Mouse (Mus musculus) inflammation-experienced regulatory T-cells, adult 6 months (primary cell): ENCODE results near the gene Bloc1s1. TPM values are rescaled to one million over a fixed set of nuclear protein-coding genes. Genes with fewer than 3 reads are reported as not detected.

ENCODE experiments used
- ATAC-seq: one replicate; pipeline ENCODE4 v1.8.0; 2017
- polyA plus RNA-seq, 3 experiments: library from polyadenylated mRNA; unstranded; fragments of 100-300 nt; shearing (Covaris generic); gene quantifications; one replicate each; pipeline ENCODE4 v1.2.1; 2017

Gene Bloc1s1
- polyA plus RNA-seq, 3 experiments from 2014 or later: 196 to 255 (median 212) TPM

DNA sequence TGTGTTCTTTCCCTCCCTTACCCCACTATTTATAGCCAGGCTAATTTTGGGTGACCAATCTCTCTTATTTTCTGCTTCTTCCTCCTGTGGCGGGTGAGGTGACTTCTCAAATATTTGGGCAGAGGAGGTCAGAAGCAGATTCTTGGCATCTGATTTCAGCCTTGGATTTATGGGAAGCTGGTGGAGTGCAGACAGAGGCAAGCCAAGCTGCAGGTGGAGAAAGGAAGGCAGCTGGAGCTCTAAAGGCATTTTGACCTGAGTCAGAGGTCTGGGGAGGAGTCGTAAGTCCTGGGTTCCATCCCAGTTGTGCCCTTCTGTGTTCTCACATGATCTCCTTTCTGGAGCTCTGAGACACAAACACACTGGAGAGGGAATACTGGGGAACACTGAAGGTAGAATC lies 7.6 kb upstream of the Bloc1s1 start:
- ATAC-seq: no peak

DNA sequence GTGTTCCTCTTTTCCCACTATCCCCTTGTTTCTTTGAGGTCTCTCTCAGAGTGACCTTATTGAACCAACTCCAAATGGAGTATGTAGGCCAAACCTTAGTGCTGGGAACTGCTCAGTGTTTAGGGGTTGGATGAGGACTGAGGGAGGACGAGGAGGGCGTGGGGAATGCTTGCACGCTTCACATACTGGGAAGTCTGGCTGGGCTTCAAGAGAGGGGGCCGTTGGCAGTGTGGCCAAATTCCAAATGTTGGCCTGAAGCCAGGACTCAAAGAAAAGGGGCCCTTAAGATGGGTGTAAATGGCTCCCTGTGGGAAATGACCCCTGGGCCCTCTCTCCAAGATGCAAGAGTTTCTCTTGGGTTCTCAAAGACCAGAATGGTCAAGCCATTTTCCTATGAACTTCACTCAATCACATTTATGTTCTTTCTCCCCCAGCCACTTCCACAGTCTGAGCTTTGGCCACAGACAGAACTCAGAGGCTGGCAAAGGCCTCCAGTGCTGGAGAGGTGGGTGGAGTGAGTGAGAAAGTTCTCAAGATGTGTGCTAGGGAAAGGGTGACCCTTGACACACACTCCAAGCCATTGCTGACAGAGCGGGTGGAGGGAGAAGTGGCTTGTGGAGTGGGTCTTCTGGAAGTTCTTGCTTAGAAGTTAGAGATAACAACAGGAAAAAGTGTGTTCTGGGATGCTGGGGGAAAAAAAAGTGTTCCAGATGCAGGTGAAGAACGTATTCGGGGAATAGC lies 6.0 kb upstream of the Bloc1s1 start:
- ATAC-seq: no peak

- ATAC-seq: no peak
Observed at GRCm38 (mm10) chr10:128928356-128928755, 4.5 kb upstream of the Bloc1s1 start.

DNA sequence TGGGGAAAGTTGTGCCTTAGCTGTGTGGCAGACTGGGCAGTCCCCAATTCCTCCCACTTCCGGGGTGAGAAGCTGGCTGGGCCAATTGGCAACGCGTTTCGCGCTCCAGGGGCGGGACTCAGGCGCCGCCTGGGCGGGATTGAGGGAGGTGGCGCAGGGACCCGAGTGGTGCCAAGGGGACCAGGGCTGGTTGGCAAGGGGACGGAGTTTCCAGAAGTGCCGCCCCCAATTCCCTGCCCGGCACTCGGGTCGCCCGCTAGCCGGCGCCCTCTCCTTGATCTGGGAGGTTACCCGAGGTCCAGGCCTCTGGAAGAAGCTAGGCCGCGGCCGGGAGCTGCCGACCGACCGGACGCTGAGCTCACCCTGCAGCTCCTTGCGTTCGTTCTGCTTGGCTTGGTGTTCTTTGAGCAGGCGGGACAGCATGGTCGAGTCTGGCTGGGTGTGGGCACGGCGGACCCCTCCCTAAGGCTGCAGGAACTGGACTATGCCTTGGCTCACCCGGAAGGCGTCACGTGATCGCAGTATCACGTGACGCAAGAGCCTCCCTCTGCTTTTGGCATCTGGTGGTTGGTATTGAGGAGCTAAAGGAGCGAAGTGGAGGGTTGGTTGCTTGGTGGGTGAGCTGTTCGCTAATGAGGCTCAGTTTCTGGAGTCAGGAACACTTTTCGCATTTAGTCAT lies 683 bp downstream of the Bloc1s1 start:
- peak; percentile 98 for ATAC-seq

DNA sequence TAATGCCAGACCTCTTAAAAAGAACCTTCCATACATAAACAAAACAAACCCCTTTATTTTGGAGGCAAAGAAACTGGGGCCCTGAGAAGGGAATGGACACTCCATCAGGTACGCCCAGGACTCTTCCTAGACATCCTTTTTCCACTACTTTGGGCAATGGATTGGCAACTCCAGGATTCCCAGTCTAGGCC lies 1.1 kb downstream of the Bloc1s1 start, which contains the start of gene Rdh5:
Rdh5 (minus strand) TSS at position 67 of the 191 bp plus-strand sequence.
- ATAC-seq: no peak

DNA sequence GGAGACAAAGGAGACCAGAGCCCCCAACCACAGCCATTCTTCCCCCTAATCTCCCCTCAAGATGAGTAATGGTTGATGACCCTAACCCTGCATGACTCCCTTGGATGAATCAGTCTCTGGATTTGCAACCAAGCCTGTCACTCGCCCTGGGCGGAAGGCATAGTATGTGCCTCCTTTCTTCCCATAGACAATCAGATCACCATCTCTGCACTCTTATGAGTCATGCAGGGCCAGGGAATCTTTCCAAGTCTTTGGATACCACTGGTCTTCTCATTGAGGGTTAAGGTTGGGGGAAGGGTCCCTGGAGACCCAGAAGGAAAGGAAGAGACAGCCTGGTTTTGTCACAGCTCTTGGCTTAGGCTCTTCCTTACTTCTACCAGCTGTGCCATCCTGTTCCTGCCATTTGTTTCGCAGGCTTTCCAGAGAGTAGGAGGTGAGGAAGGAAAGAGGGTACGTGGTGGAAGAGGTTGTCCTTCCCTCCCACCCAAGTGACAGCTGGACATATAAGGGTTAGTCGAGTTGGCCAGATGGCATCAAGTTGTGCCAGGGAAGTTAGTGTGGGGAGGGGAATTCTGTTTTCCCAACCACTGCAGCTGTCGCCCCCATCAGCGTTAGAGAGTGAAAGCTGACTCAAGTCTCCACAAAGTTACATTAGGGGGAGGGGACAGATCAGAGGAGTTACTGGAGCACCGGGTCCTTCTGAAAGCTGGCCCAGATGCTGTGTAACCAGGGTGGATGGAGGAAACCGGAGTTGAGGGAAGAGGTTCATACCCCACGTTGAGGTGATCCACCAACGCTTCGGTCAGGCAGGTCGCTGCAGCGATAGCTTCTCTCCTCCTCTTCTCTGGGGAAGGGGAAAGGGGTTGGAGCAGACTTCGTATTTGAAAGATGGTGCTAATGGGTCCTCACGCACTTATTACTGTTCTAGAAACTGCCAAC lies 1.7 kb downstream of the Bloc1s1 start:
- no peak for ATAC-seq

DNA sequence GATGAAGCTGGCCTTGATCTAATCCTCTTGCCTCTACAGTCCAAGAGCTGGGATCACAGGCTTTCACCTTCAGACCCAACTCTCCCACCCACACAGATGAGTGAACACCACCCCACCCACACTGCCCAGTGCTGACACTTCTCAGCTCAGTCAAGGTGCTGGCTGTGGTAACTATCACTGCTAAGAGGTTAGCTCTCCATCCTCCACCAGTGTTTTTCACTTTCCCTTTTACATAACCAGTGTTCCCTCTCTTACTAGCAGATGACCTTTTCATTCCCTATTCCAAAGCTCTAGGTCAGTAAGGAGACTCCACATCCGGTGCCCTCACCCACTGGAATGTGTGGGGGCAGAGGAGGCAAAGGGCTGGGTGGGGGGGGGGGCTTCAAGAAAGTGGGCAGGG lies 2.6 kb downstream of the Bloc1s1 start:
- ATAC-seq: no peak

- ATAC-seq: no peak
Observed at GRCm38 (mm10) chr10:128920736-128921161, 3.1 kb downstream of the Bloc1s1 start.

GRCm38 (mm10) chr10:128919966-128920365 lies 3.9 kb downstream of the Bloc1s1 start:
- ATAC-seq: no peak

- no peak for ATAC-seq
Observed at GRCm38 (mm10) chr10:128919203-128919631, 4.6 kb downstream of the Bloc1s1 start.

GRCm38 (mm10) chr10:128918246-128918645 lies 5.6 kb downstream of the Bloc1s1 start:
- ATAC-seq: no peak

DNA sequence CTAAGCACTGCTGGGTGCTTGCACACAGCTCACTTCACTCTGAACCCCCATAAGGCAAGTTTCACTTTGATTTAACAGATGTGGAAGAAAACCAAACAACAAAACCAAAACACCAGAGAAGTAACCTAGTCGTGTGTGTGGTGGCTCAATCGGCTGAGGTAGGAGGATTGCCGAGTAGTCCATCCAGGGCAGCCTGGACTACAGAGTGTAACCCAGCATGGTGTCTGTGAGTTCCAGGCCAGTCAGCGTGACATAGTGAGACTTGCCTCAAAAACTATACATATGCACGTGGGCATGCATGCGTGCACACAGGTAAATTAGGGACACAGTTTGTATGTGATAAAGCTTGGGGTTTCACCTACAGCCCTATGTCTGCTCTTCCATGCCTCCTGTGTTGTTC lies 6.4 kb downstream of the Bloc1s1 start:
- ATAC-seq: no peak

DNA sequence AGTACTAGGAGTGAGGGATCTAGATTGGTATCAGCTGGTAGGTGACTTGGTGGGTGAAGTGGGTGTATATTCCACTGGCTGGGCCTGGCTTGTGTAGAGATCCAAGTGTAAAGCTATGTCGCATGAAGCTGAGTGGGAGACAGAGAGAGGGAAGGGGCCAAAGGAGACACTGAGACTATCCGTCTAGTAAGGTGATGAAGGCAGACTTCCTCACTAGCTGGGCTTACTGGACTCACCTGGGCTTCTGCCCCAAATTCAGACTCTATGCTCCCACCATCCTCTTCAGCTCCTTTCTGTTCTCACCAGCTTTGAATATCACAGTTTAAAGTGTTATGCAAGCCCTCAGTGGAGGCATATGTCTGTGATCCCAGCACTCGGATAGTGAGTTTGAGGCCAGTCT lies 7.2 kb downstream of the Bloc1s1 start:
- ATAC-seq: no peak

DNA sequence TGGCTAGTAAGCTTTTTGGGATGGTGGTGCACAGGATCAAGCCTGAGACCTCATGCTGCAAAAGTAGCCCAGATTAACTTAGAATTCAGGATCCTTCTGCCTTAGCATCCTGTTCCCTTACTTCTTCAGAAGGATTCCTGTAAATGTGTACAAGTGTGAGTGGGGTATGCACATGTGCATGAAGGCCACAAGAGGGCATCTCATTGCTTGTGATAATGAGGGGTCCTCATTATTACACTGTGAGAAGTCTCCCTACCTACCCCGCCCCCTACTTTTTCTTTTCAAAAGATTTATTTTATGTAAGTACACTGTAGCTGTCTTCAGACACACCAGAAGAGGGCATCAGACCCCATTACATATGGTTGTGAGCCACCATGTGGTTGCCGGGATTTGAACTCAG lies 8.3 kb downstream of the Bloc1s1 start:
- ATAC-seq: no peak

- no peak for ATAC-seq
Observed at GRCm38 (mm10) chr10:128913696-128914095, 10.1 kb downstream of the Bloc1s1 start.

GRCm38 (mm10) chr10:128913219-128913618 lies 10.6 kb downstream of the Bloc1s1 start:
- peak; percentile 89 for ATAC-seq

DNA sequence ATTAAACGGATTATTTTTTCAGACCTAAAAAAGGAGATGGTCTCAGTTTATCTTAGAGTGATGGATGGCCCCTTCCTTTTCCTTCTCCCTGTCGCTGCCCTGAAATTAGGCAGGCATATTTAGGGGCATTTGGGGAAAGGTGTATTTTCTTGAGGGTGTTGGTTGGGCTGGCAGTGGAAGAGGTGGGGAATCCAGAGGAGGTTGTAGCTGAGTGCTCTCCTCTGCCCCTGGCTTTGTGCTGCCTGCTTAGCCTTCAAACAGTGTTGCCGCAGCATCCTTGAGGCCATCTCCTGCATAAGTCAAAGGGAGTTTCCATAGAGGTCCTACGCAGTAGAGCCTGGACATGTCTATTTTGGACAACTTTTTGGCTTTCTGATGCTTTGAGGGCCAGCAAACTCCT lies 11.0 kb downstream of the Bloc1s1 start:
- ATAC-seq: no peak

DNA sequence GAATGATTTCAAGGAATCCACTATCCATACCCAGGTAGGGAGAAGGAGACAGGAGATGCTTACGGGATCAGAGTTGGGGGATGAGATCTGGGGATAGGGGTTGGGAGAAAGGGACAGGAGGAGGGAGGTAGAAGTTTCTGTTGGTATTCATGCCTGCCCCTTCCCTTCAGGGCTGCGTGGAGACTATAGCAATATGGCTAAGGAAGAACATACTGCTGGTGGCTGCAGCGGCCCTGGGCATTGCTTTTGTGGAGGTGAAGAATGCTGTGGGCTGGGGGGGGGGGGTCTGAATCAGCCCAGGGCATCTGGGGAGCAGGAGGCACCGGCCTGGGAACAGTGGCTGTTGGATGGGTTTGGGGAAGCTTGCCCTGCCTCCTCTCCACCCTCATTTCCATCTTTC lies 11.6 kb downstream of the Bloc1s1 start:
- no peak for ATAC-seq

GRCm38 (mm10) chr10:128911430-128911829 lies 12.4 kb downstream of the Bloc1s1 start:
- ATAC-seq: no peak

DNA sequence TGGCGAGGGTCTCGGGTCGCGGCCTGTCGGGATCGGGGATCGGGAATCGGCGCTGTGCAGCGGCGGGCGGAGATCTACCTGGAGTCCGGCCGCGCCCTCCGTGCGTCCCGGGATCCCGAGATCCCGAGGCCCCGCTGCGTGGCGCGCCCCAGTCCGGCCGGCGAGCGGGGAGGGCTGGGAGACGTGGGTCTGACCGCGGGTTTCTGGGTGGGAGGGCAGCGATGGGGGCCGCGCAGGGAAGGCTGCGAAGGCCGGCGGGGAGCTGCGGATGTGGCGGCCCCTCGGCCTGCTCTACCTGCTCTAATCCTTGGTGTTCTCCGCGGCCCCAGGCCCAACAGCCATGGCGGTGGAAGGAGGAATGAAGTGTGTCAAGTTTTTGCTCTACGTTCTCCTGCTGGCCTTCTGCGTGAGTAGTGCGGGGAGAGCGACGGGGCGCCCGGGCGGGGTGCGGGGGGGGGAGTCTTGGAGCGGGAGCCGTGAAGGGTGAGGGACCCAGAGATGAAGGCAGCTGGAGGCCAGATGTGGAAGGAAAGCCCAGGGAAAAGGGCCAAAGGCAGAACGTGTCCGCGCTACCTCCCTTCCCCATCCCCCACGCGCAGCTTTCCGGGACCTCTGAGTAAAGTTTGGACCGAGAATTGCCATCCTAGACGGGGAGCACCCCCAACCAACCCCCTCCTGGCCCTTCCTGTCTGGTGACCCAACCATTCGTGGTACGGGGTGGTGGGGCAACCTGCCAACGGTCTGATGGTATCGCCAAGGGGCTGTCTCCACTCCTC lies 13.6 kb downstream of the Bloc1s1 start:
- ATAC-seq: no peak

GRCm38 (mm10) chr10:128909567-128910028 lies 14.2 kb downstream of the Bloc1s1 start:
- ATAC-seq: no peak

DNA sequence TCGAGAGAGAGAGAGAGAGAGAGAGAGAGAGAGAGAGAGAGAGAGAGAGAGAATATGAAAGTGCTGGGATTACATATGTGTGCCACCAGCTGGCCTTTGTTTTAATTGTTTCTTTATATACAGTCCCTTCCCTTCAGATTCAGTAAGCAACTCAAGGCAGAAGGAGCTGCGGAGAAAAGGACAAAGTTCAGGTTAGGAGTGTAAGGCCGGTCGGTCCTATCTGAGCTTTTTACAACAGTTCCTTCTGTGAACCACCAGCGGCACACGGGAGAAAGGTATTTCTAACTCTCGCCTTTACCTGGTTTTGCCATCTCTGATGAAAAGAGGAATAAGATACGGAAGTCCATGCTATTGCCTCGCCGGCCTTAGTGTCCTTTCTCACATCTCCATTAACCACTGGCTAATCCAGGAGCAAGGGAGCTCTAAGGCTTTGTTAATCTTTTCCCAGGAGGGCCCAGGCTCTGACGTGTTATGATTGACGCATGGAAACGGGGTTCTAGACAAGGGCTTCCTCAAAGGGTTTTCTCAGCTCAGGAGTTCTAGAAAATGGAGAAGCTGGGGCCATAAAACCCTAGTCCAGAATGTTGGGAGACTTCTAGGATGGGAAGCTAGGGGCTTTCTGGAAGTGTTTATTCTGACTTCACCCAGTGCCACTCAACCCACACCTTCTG lies 14.9 kb downstream of the Bloc1s1 start:
- no peak for ATAC-seq
